Mouse (Mus musculus) CH12.LX (cell line): ENCODE results near the gene Brms1l.

Source experiments
- CTCF ChIP-seq, 2 experiments: IDR thresholded peaks in 1 of 2; conservative IDR thresholded peaks in 1 of 2; 2 replicates each; pipeline ENCODE4 v1.5.1; 2011 to 2012; ENCODE audit warnings: low read depth in 2 of 2, low read length in 2 of 2, improper control_type of control experiment in 1 of 2, inconsistent platforms in 1 of 2, mild to moderate bottlenecking in 1 of 2, moderate library complexity in 1 of 2
- EP300 ChIP-seq: IDR thresholded peaks from 2 replicates; pipeline ENCODE4 v1.6.1; 2011; ENCODE audit warnings: low read length, improper control_type of control experiment
- HCFC1 ChIP-seq: IDR thresholded peaks from 2 replicates; pipeline ENCODE4 v1.6.1; 2012; ENCODE audit warnings: low read depth, mild to moderate bottlenecking, inconsistent platforms, low read length, improper control_type of control experiment
- MAX ChIP-seq: IDR thresholded peaks from 2 replicates; pipeline ENCODE4 v1.6.1; 2011; ENCODE audit warnings: low read length, improper control_type of control experiment
- MYC ChIP-seq: IDR thresholded peaks from 2 replicates; pipeline ENCODE4 v1.6.1; 2011; ENCODE audit warnings: low read depth, mild to moderate bottlenecking, improper control_type of control experiment, low read length
- PAX5 ChIP-seq: IDR thresholded peaks from 2 replicates; pipeline ENCODE4 v1.6.1; 2012; ENCODE audit warnings: low read length, inconsistent platforms, mixed read lengths
- POLR2A ChIP-seq: IDR thresholded peaks from 2 replicates; pipeline ENCODE4 v1.6.1; 2011; ENCODE audit warnings: low read depth, mild to moderate bottlenecking, improper control_type of control experiment, low read length
- POLR2AphosphoS2 ChIP-seq: IDR thresholded peaks from 2 replicates; pipeline ENCODE4 v1.6.1; 2011; ENCODE audit warnings: low read depth, low read length, improper control_type of control experiment
- TCF12 ChIP-seq: IDR thresholded peaks from 2 replicates; pipeline ENCODE4 v1.6.1; 2014; ENCODE audit warnings: low read depth, mild to moderate bottlenecking, inconsistent platforms, low read length, improper control_type of control experiment
- USF1 ChIP-seq: IDR thresholded peaks from 2 replicates; pipeline ENCODE4 v1.6.1; 2014; ENCODE audit warnings: low read depth, mild to moderate bottlenecking, inconsistent platforms, low read length, improper control_type of control experiment
- ZKSCAN1 ChIP-seq: IDR thresholded peaks from 2 replicates; pipeline ENCODE4 v1.6.1; 2012; ENCODE audit warnings: low read depth, inconsistent platforms, low read length, improper control_type of control experiment, borderline replicate concordance
- ZNF384 ChIP-seq: IDR thresholded peaks from 2 replicates; pipeline ENCODE4 v1.6.1; 2012; ENCODE audit warnings: low read depth, low read length, improper control_type of control experiment, inconsistent platforms

GRCm38 (mm10) chr12:55834891-55835290 is 1.2 kb upstream of the Brms1l start:
- no peak for TF ChIP-seq CTCF (conservative IDR thresholded peaks at IDR 0.05 in 1 of 2, IDR thresholded peaks at IDR 0.05 in 1 of 2; ENCODE audit: low read depth in 2 of 2, low read length in 2 of 2)
- TF ChIP-seq ZKSCAN1, result no peak
- TF ChIP-seq POLR2A, result no peak
- TF ChIP-seq POLR2AphosphoS2, result no peak
- TF ChIP-seq HCFC1, result no peak; the same call in 1 of the 2 replicates
- TF ChIP-seq EP300, result no peak
- no peak for TF ChIP-seq USF1
- no peak for TF ChIP-seq MAX
- no peak for TF ChIP-seq TCF12
- TF ChIP-seq MYC, result no peak
- TF ChIP-seq PAX5, result no peak
- TF ChIP-seq ZNF384, result no peak
